Mouse (Mus musculus) megakaryocyte, embryonic 14.5 days (primary cell): Measurements from ENCODE around the gene Asb18.

Source experiments
- FLI1 ChIP-seq: IDR thresholded peaks from 2 replicates; pipeline ENCODE4 v1.6.1; 2012; ENCODE audit warnings: low read length, inconsistent platforms, mixed read lengths
- GATA1 ChIP-seq: IDR thresholded peaks from 3 replicates; pipeline ENCODE4 v1.6.1; 2012; ENCODE audit warnings: mixed read lengths, low read length, inconsistent platforms, borderline replicate concordance

- no peak for TF ChIP-seq GATA1
- no peak for TF ChIP-seq FLI1
These were observed 95.3 kb downstream of the Asb18 start for GRCm38 (mm10) chr1:89919206-89919605.
